Mouse (Mus musculus) MEL-GATA-1-ER (cell line): ENCODE measurements at regions not wholly inside any gene's neighbourhood (a gene's known extent, or its start where the extent isn't known, plus 50 kb on each side); places are given as distances from the start of the nearest gene placed in this dataset.

Experiments used
- DNase-seq: peaks from one replicate; pipeline ENCODE4 v3.0.0-alpha.2; 2012; ENCODE audit warnings: low read depth; ENCODE audit errors: extremely low read depth

DNA sequence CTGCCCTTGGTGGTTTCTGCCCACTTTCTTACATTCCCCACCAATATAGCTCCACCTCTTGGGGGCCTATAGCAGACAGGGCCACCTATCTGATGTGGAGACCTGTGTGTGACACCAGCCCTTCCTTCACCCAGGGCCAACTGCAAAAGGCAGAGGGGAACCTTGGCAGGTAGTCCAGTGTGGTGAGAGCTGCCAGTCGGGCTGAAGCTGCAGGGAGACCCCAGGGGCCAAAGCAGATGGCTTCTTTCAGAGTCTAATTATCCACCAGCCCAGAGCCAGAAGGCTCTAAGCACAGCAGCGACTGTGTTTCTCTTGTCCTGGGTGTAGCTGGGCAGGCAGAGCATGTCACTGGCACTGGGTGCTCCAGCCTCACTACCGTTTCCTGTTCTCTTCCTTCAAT lies 104.5 kb downstream of the Chst1 start:
- DNase-seq = no peak

DNA sequence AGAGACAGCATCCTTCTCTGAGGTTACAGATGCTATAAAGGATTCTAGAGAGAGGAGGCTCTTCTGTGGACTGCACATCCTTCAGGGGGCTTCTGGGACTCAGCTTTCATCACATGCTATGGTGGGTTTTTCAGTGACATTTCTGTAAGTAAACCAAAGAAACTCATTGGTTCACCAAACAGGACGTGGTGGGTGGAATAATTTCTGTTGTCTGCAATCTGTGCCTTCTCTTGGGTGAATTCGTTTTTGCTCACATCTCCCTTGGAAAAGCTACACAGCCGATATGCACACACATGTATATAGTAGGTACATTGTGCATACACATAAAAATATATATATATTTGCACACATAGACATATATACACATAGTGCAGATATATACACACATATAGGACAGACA lies 110.2 kb downstream of the Chst1 start:
- no peak for DNase-seq

DNA sequence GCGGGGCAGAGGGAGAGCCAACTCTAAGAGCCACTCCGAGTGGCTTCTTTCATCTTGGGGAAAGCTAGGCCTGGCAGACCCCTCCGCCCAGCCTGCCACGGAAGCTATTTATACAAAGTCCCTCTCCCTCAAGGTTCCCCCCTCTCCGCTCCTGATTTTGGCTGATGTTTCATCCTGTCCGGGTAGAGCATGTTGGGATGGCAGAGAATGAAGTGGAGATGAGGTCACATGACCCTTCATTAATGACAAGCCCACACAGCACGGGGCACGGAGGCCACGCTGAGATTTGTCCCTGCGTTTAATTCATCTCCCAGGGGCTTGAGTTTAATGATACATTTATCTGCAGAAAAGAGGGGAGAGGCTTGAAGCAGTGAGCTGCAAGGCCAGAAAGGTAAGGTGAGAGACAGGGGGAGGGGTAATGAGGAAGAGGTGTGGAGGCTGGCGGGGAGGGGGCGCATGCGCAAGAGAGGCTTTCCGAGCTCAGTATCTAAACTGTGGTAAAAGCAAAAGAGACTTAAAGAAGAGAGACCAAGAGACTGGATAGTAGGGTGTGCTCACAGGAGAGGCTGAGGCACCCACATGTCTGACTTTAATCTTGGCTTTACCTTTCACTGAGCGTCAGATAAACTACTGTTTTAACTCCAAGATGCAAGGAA lies 111.7 kb downstream of the Chst1 start:
- DNase-seq = no peak

DNA sequence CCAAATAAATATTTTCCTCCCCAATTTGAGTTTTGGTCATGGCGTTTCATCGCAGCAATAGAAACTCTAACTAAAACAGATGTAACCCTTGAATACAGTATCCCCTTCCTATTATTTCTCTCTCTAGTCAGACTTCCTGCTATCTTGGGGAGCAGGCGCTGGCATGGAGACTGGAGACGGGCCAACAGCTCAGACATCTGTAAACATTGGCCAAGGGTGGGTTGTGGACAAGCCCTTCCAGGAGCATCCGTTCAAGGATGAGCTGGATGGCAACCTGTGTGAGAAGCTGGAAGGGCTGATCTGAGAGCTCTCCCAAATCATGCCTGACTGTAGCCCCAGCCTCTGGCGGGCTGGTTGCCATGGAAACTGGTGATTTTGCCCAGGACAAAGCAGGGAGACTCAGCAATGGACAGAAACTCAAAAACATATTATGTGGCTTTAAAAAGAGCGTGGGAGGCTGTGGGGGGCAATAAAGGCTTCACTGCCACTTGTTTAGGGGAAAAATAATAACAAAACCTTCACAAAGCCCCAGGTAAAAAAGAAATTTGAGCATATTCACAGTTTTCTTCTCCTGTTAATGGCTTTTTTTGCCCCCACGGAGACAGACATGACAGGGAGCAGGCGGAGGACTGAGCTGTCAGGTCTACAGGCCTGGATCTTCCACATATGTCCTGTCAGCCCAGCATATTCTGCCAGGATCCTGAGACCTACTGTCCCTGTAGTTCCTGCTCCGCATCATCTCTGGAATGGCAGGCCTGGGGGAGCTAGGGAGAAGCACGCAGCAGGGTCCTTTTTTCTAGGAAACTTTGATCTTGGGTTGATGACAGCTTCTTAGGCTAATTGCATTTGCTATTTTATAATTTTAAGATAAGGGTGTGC lies 113.0 kb downstream of the Chst1 start:
- no peak for DNase-seq

DNA sequence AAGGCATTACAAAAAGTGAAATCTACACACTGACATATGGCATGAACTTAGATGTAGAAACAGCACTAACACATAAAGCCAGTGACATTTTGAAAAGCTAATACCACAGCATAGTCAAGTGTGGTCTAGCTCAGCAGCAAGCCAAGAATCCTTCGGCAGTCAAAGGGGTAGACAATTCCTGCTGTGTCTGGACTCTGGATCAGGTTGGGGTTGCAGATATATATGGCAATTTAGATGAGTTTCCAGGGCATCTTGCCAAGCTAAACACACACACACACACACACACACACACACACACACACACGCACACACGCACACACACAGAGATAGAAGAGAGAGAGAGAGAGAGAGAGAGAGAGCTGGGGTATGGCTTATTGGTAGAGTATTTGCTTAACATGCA lies 118.2 kb downstream of the Chst1 start:
- DNase-seq = no peak

DNA sequence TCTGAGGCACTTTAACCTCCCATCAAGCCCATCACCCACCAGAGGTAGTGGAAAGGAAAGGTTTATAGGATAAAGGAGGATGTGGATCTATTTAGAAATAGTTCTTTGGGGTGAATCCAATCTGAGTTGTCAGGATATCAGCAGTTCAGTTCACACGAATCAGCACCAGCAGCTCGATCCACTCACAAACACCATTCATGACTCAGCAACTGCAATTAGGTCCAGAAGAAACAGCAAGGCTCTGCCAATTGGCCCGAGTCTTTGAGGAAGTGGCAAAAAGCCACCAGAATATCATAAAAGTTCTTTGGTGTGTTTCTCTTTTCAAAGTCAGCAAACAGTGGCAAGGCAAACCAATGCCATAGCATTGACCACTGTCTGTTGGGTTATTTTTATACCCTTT lies 122.4 kb downstream of the Chst1 start:
- no peak for DNase-seq

DNA sequence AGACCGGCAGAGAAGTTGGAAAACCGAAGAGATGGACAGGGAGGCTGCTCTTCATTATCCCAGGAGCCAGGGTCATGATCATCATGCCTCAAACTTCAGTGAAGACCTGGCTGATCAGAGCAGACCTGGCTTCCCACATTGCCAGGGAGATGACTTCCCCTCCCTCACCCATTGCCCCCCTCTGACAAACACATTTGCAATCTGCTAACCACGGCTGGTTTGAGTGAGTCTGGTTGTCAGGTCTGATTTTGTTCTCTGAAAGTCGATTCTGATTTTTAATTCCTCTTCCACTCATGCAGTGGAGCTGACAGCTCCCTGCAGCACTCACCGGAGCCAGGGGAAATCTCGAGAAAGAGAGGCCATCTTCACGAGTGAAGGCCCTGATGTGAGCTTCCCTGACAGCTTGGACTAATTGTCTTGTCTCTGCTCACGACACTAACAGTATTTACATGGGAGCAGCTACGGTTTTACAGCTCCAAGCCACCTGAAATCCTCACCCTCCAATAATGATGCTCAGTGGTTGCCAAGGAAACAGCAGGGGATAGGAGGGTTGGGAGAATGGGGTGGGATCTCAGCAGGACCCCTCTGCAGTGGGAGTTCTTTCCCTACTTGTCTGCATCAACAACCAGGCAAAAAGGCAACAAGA lies 124.2 kb downstream of the Chst1 start:
- DNase-seq = no peak

DNA sequence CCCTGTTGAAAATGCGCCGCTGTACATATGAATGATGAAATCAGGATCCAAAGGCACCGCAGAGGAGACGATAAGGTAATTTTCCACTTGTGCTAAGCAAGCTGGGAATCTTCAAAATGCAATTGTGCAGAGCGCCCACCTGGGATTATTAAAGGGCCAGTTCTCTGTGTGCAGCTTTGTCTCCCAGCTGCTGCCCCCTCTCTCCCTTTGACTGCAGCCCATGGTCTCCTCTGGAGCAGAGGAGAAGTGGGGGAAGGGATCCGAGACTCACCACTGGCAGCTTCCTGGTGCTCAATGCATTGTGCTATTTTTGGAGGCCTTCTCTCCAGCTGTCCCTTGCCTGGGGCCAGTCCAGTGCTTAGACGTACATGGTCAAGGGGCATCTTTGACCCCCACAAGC lies 127.1 kb downstream of the Chst1 start:
- DNase-seq = no peak

DNA sequence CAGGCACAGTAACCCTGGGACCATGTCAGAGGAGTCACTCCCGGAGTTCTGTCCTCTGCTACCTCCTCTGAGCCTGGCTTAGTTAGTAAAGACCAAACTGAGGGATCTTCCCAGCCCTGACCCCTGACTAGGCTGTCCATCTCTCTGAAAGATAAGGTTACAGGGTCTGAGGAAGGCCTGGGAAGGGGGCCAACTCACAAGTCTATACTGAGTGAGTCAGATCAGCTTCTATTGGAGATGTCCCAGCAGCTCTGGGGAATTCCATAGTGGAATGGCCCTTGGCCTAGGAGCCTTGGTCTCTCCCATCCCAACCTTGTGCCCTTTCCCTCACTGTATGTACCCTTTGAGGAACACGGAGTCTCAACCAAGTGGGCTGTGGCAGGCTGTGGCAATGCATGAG lies 127.7 kb downstream of the Chst1 start:
- DNase-seq = no peak

DNA sequence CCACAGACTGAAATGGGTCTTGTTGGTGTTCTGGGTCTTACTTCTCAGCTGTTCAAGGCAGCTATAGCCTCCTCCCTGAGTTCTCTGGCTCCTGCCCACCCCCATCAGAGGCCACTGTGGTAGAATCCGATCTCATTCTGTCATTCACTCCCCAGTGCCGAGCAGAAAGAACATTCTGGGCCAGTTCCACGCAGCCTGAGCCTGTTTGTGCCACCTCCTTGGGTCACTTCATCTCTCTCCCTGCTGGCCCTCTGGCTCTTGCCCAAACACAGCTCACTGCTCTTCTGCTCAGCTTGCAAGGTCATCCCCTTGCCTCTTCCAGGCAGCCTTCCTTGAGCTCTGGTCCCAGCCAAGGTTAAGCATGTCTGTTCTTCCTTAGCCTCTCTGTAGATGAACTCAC lies 128.9 kb downstream of the Chst1 start:
- no peak for DNase-seq

DNA sequence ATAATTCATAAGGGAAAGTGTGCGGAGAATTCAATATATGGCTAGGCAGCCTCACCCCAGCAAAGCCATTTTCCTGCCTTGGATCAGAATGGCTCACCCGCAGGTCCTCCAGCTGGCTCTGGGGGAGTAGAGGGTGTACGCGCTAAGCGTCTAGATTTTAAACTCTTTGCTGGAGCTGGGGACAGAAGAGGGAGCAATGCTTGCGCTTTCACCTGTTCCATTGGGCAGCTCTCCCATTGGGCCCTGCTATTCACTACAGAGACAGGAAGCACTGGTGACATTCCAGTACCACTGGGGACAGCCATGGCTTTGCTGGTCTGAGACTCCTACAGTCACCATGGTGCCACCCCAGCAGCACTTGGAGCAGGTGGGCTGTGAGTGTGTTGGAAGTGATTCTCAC lies 130.9 kb downstream of the Chst1 start:
- DNase-seq = no peak

DNA sequence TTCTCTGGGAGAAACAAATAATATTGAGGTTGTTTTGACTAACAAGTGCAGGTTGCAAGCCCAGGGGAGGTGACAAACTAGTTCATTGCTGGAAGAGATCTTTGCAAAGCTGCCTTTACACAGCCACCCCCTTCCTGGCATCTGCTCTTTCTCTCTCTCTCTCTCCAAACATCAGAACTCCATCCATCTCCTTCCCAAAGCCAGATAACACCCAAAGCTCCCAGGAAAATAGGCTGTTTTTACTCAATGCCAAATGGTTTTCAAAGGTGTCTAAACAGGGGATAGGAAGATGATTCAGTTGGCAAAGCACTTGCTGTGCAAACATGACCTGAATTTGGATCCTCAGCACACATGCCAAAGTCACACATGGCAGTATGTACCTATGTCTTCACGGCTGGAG lies 133.9 kb downstream of the Chst1 start:
- no peak for DNase-seq

DNA sequence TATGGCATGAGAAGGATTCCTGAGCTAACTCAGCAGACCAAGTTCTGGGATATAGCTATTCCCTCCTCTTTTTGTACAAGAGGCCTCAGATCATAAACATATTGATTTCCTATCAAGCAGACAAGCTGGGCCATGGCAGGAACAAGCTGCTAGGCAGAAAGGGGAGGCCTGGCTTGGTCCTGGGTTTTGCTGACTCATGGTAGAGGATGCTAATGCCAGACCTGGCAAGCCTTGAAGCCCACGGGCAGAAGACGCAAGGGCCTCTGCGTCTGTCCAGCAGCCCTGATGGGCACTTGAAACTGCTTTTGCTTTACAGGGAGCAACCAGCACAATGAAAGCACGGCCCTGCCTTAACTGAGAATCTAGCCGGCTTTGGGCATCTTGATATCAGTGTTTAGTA lies 136.3 kb downstream of the Chst1 start:
- no peak for DNase-seq

DNA sequence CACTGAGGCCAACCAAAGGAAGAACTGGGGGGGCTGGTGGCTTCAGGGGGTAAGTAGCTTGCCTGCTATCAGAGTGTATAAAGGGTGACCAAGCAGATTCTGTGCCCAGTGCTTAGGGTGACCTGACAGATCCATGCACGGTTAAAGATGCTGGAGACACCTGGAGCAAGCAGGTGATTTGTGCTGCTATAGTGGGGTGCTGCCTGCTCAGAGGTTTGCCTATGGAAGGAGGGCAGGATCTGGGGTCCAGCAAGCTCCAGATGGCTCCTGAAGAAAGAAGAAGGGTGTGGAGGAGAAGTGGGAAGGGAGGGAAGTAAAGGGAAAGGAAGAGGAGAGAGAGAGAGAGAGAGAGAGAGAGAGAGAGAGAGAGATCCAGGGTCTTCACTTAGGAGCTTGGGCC lies 137.8 kb downstream of the Chst1 start:
- DNase-seq = no peak

DNA sequence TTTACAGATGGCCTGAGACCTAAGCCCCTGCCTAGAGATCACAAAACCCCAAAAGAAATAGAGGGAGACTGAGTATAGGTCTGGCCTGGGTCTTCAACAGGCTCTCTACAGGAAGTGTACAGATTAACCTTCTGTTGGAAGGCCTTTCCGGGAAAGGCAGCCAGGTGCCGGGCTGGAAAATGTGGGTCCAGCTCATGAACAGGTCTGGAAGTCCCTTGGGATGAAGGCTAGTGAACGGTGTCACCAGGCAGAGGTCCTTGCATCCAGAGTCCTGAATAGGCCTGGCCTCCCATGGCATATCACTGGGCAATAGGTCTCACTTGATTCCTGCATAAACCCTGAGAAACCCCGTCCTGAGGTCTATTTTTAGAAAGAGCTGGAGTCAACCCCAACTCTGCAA lies 140.1 kb downstream of the Chst1 start:
- DNase-seq = no peak

DNA sequence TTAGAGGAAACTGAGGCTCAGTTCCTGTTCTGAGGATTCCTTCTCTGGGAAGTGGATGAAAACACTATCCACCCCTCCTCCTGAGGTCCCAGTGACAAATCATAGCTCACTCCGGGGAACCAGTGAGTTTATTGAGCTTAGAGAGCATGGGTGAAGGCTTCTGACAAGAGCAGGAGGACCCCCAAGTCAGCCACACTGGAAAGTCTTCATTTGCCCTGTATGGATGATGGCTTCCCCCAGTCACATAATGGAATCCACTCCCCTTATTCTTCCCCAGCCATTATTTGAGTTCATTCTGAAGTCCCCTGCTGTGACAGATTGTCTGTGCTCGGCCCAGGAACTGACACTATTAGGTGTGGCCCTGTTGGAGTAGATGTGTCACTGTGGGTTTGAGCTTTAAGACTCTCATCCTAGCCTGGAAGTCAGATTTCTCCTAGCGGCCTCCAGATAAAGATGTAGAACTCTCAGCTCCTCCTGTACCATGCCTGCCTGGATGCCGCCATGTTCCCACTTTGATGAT lies 141.3 kb downstream of the Chst1 start:
- DNase-seq = no peak

DNA sequence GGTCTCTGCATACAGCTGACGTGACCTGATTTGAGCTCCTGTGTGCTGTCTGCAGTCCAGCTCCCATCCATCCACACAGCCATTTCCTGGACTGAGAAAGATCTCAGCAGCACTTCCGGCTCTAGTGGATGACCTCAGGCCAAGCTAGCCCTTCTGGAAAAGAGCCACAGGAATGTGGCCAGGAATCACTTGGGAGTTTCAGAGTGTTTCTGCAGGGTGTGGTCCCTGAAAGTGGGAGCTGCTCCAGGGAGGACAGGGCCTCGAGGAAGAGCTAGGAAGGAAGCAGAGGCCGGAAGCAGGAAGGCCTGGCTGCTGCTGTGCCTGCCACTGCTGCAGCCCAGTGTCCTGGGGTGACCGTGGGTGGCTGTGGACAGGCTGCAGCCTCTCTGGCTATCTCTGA lies 142.5 kb downstream of the Chst1 start:
- no peak for DNase-seq

DNA sequence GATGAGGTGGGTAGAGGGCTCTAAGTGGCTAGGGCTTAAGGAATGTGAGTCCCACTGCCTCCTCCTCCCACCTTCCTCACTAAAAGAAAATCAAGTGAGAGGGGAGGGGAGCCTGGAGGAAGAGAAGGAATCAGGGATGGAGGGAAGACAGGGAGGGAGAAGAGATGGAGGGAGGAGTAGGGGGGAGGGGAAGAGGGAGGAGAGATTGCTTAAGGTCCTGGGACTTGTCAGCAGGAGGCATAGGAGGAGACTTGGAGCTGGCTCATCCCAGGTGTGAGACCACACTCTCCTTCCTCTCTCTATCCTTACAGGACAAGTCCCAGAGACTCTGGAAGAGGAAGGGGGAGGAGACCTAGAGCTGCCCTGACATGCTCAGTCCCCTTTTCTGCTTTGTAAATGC lies 143.2 kb downstream of the Chst1 start:
- DNase-seq = no peak

DNA sequence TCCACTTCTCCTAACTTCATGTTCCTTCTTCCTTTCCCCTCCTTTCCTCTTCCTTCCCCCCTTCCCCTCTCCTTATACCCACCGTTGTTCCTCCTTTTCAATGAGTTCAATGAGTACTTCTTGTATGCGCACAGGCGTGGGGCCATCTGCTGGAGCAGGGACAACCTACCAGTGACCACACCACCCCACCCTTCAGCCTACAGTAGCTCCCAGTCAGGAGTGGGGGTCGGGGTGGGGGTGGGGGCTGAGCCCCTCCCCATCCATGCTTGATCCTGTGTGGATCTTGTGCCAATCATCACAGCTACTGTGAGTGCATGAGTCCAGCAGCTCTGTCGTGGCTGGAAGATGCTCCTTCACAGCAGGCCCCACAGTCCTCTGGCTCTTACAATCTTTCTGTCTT lies 143.6 kb downstream of the Chst1 start:
- no peak for DNase-seq

DNA sequence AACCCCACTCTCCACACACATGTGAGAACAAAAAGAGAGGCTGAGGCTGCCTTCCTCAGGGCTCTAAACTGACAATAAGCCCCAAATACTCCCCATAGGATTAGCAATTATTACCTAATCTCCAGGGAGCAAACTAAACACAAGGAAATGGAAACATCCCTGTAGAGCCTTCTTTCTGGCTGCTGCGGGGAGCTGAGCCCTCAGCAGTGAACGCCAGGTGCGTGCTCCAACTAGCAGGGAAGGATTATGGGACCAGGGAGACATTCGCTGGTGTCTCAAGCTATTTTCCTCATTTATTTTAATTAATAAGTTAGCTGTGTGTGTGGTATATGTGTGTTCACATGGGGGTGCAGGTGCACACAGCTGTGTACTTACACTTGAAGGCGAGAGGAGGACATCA lies 144.4 kb downstream of the Chst1 start:
- no peak for DNase-seq

DNA sequence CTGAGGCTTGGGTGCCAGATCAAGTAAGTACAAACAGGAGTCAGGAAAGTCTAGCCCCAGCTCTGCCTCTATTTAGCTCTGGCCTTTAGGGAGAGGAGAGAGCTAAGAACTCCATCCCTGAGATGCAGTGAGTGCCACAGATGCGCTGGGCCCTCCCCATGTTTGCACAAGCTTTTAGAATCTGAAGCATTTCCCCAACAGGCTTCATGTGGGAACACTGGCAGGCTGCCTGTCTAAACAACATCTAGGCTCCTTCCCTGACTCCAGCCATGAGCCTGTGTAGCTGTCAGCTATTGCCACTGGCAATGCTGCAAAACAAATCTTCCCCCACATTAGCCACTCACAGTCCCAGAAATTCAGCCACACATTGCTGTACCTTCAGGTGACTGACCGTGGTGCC lies 147.9 kb downstream of the Chst1 start:
- no peak for DNase-seq

DNA sequence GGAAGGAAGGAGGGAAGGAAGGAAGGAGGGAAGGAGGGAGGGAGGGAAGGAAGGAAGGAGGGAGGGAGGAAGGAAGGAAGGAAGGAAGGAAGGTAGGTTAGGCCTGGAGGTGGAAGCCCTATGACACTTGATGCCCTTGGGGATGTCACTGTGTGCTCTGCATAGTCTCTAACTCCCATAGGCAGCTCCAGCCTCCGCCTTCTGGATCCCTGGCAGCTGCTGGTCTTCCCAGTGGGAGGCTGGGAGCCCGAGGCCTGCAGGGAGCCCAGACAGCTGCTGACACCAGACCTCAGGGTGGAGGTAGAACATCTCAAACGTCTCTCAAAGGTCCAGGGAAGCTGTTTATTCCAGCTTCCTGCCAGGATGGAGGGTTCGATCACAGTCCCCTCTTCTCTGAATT lies 150.6 kb downstream of the Chst1 start:
- DNase-seq = no peak
